Mouse (Mus musculus) lung, embryonic 14.5 days (tissue): ENCODE results near the gene Magi2. TPM values are rescaled to one million over a fixed set of nuclear protein-coding genes. Genes with fewer than 3 reads are reported as not detected.

Experiments used
- ATAC-seq: fragments of 200-750 bp; cut with Nextera tagmentation; 2 replicates; pipeline ENCODE4 v1.8.0; 2017; ENCODE audit warnings: mild to moderate bottlenecking, moderate TSS enrichment, moderate library complexity; ENCODE audit not compliant: insufficient read depth
- DNase-seq: peaks from one replicate; pipeline ENCODE4 v3.0.0-alpha.2; 2015
- H3K27ac ChIP-seq: fragments of 300-500 bp; sonication (generic); 2 replicates; pipeline ENCODE4 v1.5.1; 2014; ENCODE audit warnings: low read depth, mild to moderate bottlenecking, moderate library complexity
- H3K27me3 ChIP-seq: fragments of 300-500 bp; sonication (generic); 2 replicates; pipeline ENCODE4 v1.6.1; 2014; ENCODE audit warnings: low read length, control low read depth; ENCODE audit not compliant: insufficient read depth
- H3K36me3 ChIP-seq: fragments of 300-500 bp; sonication (generic); 2 replicates; pipeline ENCODE4 v1.6.1; 2014; ENCODE audit warnings: control low read depth; ENCODE audit not compliant: insufficient read depth
- H3K4me1 ChIP-seq: fragments of 300-500 bp; sonication (generic); 2 replicates; pipeline ENCODE4 v1.6.1; 2014; ENCODE audit warnings: antibody characterized with exemption, control low read depth; ENCODE audit not compliant: insufficient read depth
- H3K4me2 ChIP-seq: fragments of 300-500 bp; sonication (generic); 2 replicates; pipeline ENCODE4 v1.6.1; 2014; ENCODE audit warnings: mild to moderate bottlenecking
- H3K4me3 ChIP-seq: fragments of 300-500 bp; sonication (generic); 2 replicates; pipeline ENCODE4 v1.5.1; 2014; ENCODE audit warnings: low read depth, low read length
- H3K9ac ChIP-seq: fragments of 300-500 bp; sonication (generic); 2 replicates; pipeline ENCODE4 v1.6.1; 2014
- H3K9me3 ChIP-seq: fragments of 300-500 bp; sonication (generic); 2 replicates; pipeline ENCODE4 v1.6.1; 2016; ENCODE audit warnings: low read depth, low read length, control low read depth
- CTCF ChIP-seq: IDR thresholded peaks from 2 replicates; pipeline ENCODE4 v1.5.1; 2016; ENCODE audit warnings: antibody characterized with exemption, low read depth
- WGBS: fragments of 180-500 bp; shearing (Covaris S2); extraction: QIAGEN DNeasy Blood & Tissue Kit; methylation state at CpG from one replicate; pipeline ENCODE4 v1.1.7; 2014; 5-methylcytosine and 5-hydroxymethylcytosine counted together
- polyA plus RNA-seq: library from polyadenylated mRNA; unstranded; fragments of >200 nt; fragmentation: Nextera tagmentation; extraction: Ambion mirVana; gene quantifications from 2 replicates; pipeline ENCODE4 v1.2.1, GENCODE M21; 2014

Magi2 gene
- polyA plus RNA-seq, 1 experiment from 2014 or later = 2.4 TPM

- H3K27ac ChIP-seq = no peak overlapping the region
- DNase-seq (no peak), ATAC-seq (no peak)
- no peaks in the 10 kb centered on the region for H3K36me3 ChIP-seq
- 53% methylated on average over 6 of the region's 6 CpGs for WGBS
- no peak overlapping the region for H3K9ac ChIP-seq
- no peaks in the 10 kb centered on the region for H3K9me3 ChIP-seq
- no peaks in the 10 kb centered on the region for H3K4me1 ChIP-seq
- H3K4me2 ChIP-seq = no peak overlapping the region
- TF ChIP-seq CTCF = no peak
- no peaks in the 10 kb centered on the region for H3K27me3 ChIP-seq
- no peak overlapping the region for H3K4me3 ChIP-seq
Measured at GRCm38 (mm10) chr5:20087083-20087482, 860.2 kb downstream of the Magi2 start.

DNA sequence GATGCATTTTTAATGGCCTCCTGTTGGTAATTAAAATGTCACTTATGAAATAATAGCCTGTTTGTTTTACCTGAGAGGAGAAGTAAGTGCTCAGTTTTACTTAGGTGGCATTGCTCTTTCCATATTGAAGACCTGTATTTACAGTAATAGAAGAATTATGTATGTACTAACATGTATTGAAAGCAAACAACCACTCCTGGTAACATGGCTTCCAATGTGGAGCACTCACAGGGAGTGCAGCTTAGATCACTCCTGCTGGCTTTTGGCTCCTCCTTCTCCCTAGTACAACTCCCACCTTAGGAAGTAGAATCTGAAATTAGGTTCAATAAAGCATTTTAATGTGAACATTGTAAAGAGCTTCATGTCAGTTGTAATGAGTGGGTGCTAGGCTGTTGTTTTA, 877.0 kb downstream of the Magi2 start:
- H3K9me3 ChIP-seq = no peaks in the 10 kb centered on the region
- H3K27me3 ChIP-seq = no peaks in the 10 kb centered on the region
- DNase-seq (no peak), ATAC-seq (no peak)
- TF ChIP-seq CTCF = no peak
- no peaks in the 10 kb centered on the region for H3K4me1 ChIP-seq
- no peak overlapping the region for H3K4me2 ChIP-seq
- H3K36me3 ChIP-seq = no peaks in the 10 kb centered on the region
- H3K4me3 ChIP-seq = no peak overlapping the region
- no peak overlapping the region for H3K27ac ChIP-seq
- H3K9ac ChIP-seq = no peak overlapping the region

- Histone ChIP-seq H3K4me2 (no peak overlapping the region), H3K36me3 (no peaks in the 10 kb centered on the region), H3K9ac (no peak overlapping the region), H3K27ac (no peak overlapping the region), H3K4me1 (no peaks in the 10 kb centered on the region), H3K27me3 (no peaks in the 10 kb centered on the region), H3K9me3 (no peaks in the 10 kb centered on the region), H3K4me3 (no peak overlapping the region)
- no peak for TF ChIP-seq CTCF
- DNase-seq (no peak), ATAC-seq (no peak)
- WGBS = 44% methylated on average over 3 of the region's 3 CpGs
Measured at GRCm38 (mm10) chr5:20104496-20104895, 877.7 kb downstream of the Magi2 start.

DNA sequence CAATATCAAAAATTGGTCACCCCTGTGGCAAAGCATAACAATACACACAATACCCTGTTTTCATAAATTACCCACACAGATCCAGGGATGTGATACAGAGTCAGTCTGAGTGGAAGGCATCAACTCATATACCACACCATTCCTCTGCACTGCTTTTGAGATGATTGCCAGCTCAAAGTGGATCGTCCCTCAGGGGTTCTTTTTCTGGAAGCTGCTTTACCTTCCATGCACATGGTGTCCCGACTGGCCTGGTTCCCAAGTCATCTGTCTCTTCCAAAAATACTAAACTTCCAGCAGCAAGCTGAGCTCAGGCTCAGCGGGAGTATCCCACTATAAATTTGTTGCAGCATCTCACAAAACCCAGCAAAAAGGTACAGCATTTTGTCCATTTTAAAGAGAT, 882.7 kb downstream of the Magi2 start:
- TF ChIP-seq CTCF = no peak
- Histone ChIP-seq H3K4me2 (no peak overlapping the region), H3K27me3 (no peaks in the 10 kb centered on the region), H3K4me1 (no peaks in the 10 kb centered on the region), H3K9ac (no peak overlapping the region), H3K4me3 (no peak overlapping the region), H3K36me3 (no peaks in the 10 kb centered on the region), H3K27ac (no peak overlapping the region), H3K9me3 (no peaks in the 10 kb centered on the region)
- DNase-seq (no peak), ATAC-seq (no peak)
- WGBS = 79% methylated on average over 3 of the region's 3 CpGs

- no peak overlapping the region for H3K27ac ChIP-seq
- H3K4me1 ChIP-seq = no peaks in the 10 kb centered on the region
- no peaks in the 10 kb centered on the region for H3K9me3 ChIP-seq
- no peak for ATAC-seq
- no peak for TF ChIP-seq CTCF
- H3K36me3 ChIP-seq = no peaks in the 10 kb centered on the region
- H3K4me2 ChIP-seq = no peak overlapping the region
- no peaks in the 10 kb centered on the region for H3K27me3 ChIP-seq
- H3K4me3 ChIP-seq = no peak overlapping the region
- WGBS = 64% methylated on average over 3 of the region's 3 CpGs
- DNase-seq = no peak
- no peak overlapping the region for H3K9ac ChIP-seq
Measured at GRCm38 (mm10) chr5:20117156-20117555, 890.3 kb downstream of the Magi2 start.

DNA sequence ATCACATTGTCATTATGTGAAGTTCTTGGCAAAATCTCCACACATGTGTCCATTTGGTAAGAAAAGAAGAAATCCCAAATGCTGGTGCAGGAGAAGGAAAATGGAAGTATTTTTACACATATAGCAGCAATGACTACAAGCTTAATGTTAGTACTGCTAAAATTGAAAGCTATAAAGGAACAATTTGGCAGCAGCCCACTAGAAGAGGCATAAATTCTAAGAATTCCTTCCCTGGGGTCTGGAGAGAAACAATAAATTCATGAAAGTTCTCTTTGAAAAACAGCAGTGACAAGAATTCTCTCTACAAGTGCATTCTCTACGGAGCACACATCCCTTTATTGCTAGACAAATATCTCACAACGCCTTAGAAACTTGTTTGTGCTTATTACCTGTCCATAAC, 913.4 kb downstream of the Magi2 start:
- ATAC-seq = no peak

GRCm38 (mm10) chr5:20140662-20141444, 914.0 kb downstream of the Magi2 start:
- WGBS = 36% methylated on average over 10 of the region's 10 CpGs
- H3K9ac ChIP-seq = no peak overlapping the region
- no peak overlapping the region for H3K4me2 ChIP-seq
- no peaks in the 10 kb centered on the region for H3K9me3 ChIP-seq
- no peaks in the 10 kb centered on the region for H3K27me3 ChIP-seq
- no peak overlapping the region for H3K4me3 ChIP-seq
- DNase-seq (peak; percentile 17), ATAC-seq (no peak)
- no peak for TF ChIP-seq CTCF
- no peak overlapping the region for H3K27ac ChIP-seq
- no peaks in the 10 kb centered on the region for H3K4me1 ChIP-seq
- H3K36me3 ChIP-seq = no peaks in the 10 kb centered on the region

More for the DNA sequence above, 913.4 kb downstream of the Magi2 start:
- Histone ChIP-seq H3K4me2 (no peak overlapping the region), H3K9ac (no peak overlapping the region), H3K4me1 (no peaks in the 10 kb centered on the region), H3K27ac (no peak overlapping the region), H3K4me3 (no peak overlapping the region), H3K27me3 (no peaks in the 10 kb centered on the region), H3K9me3 (no peaks in the 10 kb centered on the region), H3K36me3 (no peaks in the 10 kb centered on the region)
- no peak for DNase-seq
- WGBS = 50% methylated on average over 2 of the region's 2 CpGs
- no peak for TF ChIP-seq CTCF
